Mouse (Mus musculus): ENCODE measurements around the gene Rnf212b. TPM values are rescaled to one million over a fixed set of nuclear protein-coding genes. Genes with fewer than 3 reads are reported as not detected.

Gene Rnf212b
- total RNA-seq, 2 experiments from 2014 or later, result not detected

- DNase-seq (ENCODE audit: low spot score in 2 of 2), result no peak
These were observed 56.9 kb downstream of the Rnf212b start, which contains the start of gene Homez for GRCm38 (mm10) chr14:54870861-54871260. Gene Homez, minus strand, starts transcription at chr14:54870961.

- DNase-seq (ENCODE audit: low spot score in 2 of 2), result no peak
These were observed 60.2 kb downstream of the Rnf212b start for GRCm38 (mm10) chr14:54874165-54874564.

GRCm38 (mm10) chr14:54875844-54876538, 62.0 kb downstream of the Rnf212b start:
- DNase-seq (ENCODE audit: low spot score in 2 of 2), result peak in 1 of 2 experiments; percentile 38

- peak; percentile 87 to 95 for DNase-seq (ENCODE audit: low spot score in 2 of 2)
These were observed 62.7 kb downstream of the Rnf212b start for GRCm38 (mm10) chr14:54876539-54877047.

- peak; percentile 51 to 74 for DNase-seq (ENCODE audit: low spot score in 2 of 2)
These were observed 63.2 kb downstream of the Rnf212b start, which contains the start of gene Ppp1r3e for GRCm38 (mm10) chr14:54877048-54877715. Gene Ppp1r3e, minus strand, starts transcription at chr14:54877550.

GRCm38 (mm10) chr14:54883154-54884021, 69.4 kb downstream of the Rnf212b start, which contains the start of the genes Bcl2l2 and Gm20521:
Gene Bcl2l2, plus strand, starts transcription at chr14:54883377.
Gene Gm20521, plus strand, starts transcription at chr14:54883441.
- DNase-seq (ENCODE audit: low spot score in 2 of 2), result peak; percentile 71 to 77

- DNase-seq (ENCODE audit: low spot score in 2 of 2), result no peak
These were observed 70.2 kb downstream of the Rnf212b start for GRCm38 (mm10) chr14:54884022-54884712.

- DNase-seq (ENCODE audit: low spot score in 2 of 2), result no peak
These were observed 71.4 kb downstream of the Rnf212b start for GRCm38 (mm10) chr14:54885309-54885708.

- no peak for DNase-seq (ENCODE audit: low spot score in 2 of 2)
These were observed 78.3 kb downstream of the Rnf212b start, which contains the start of gene Pabpn1 for GRCm38 (mm10) chr14:54892200-54892599. Gene Pabpn1, plus strand, starts transcription at chr14:54892500.

- DNase-seq (ENCODE audit: low spot score in 2 of 2), result peak; percentile 94 to 98
These were observed 79.8 kb downstream of the Rnf212b start for GRCm38 (mm10) chr14:54893651-54894181.

- peak; percentile 34 to 54 for DNase-seq (ENCODE audit: low spot score in 2 of 2)
These were observed 80.6 kb downstream of the Rnf212b start for GRCm38 (mm10) chr14:54894296-54895151.

GRCm38 (mm10) chr14:54897445-54897844, 83.5 kb downstream of the Rnf212b start:
- no peak for DNase-seq (ENCODE audit: low spot score in 2 of 2)

- peak; percentile 66 to 81 for DNase-seq (ENCODE audit: low spot score in 2 of 2)
These were observed 86.4 kb downstream of the Rnf212b start for GRCm38 (mm10) chr14:54900383-54900782.

- DNase-seq (ENCODE audit: low spot score in 2 of 2), result no peak
These were observed 89.7 kb downstream of the Rnf212b start for GRCm38 (mm10) chr14:54903641-54904040.

Other genes starting within 250 kb of the Rnf212b start
- gene Ajuba, start 236.6 kb upstream of the Rnf212b start, total RNA-seq (2021), result 1 to 10 TPM; 1.7 to 1.9 TPM
- gene 4931414P19Rik, start 208.1 kb upstream of the Rnf212b start, total RNA-seq (2021), result 1 to 10 TPM; 8.3 to 9.3 TPM
- gene Psmb5, start 196.1 kb upstream of the Rnf212b start, total RNA-seq (2021), result 100 to 1,000 TPM; 176 to 178 TPM
- gene Psmb11, start 192.7 kb upstream of the Rnf212b start, total RNA-seq (2021), result under 1 TPM in 1 of 2 experiments, not detected in 1; 0.16 TPM
- gene Gm17606, start 173.2 kb upstream of the Rnf212b start, total RNA-seq (2021), result not detected
- gene Cdh24, start 172.8 kb upstream of the Rnf212b start, total RNA-seq (2021), result 1 to 10 TPM; 8.4 to 9.2 TPM
- 10 to 100 TPM; 22.9 to 25.8 TPM for gene 1700123O20Rik, start 127.9 kb upstream of the Rnf212b start, total RNA-seq (2021)
- gene Acin1, start 127.2 kb upstream of the Rnf212b start, total RNA-seq (2021), result 100 to 1,000 TPM; 193 to 195 TPM
- not detected for gene Gm29776, start 115.3 kb upstream of the Rnf212b start, total RNA-seq (2021)
- not detected for gene Cebpe, start 102.0 kb upstream of the Rnf212b start, total RNA-seq (2021)
- 10 to 100 TPM; 48.7 to 52.5 TPM for gene Slc7a8, start 32.2 kb upstream of the Rnf212b start, total RNA-seq (2021)
- gene Homez, start 56.8 kb downstream of the Rnf212b start, total RNA-seq (2021), result 10 to 100 TPM; 20.6 to 21.9 TPM
- 10 to 100 TPM; 18.5 to 19.8 TPM for gene Ppp1r3e, start 63.4 kb downstream of the Rnf212b start, total RNA-seq (2021)
- 100 to 1,000 TPM; 140 to 142 TPM for gene Bcl2l2, start 69.2 kb downstream of the Rnf212b start, total RNA-seq (2021)
- not detected for gene Gm20521, start 69.3 kb downstream of the Rnf212b start, total RNA-seq (2021)
- 100 to 1,000 TPM; 229 to 230 TPM for gene Pabpn1, start 78.4 kb downstream of the Rnf212b start, total RNA-seq (2021)
- gene Slc22a17, start 99.0 kb downstream of the Rnf212b start, total RNA-seq (2021), result 100 to 1,000 TPM; 571 to 605 TPM
- gene Efs, start 112.0 kb downstream of the Rnf212b start, total RNA-seq (2021), result 1 to 10 TPM; 8.4 to 8.6 TPM
- gene Il25, start 118.6 kb downstream of the Rnf212b start, total RNA-seq (2021), result under 1 TPM in 1 of 2 experiments, not detected in 1; 0.33 TPM
- 10 to 100 TPM; 45.2 to 52.0 TPM for gene Cmtm5, start 122.1 kb downstream of the Rnf212b start, total RNA-seq (2021)
- gene Myh6, start 152.8 kb downstream of the Rnf212b start, total RNA-seq (2021), result 1 to 10 TPM; 3.8 to 5.0 TPM
- not detected for gene Gm17428, start 162.8 kb downstream of the Rnf212b start, total RNA-seq (2021)
- 10 to 100 TPM; 16.0 to 18.2 TPM for gene Myh7, start 180.5 kb downstream of the Rnf212b start, total RNA-seq (2021)
- gene Ngdn, start 201.3 kb downstream of the Rnf212b start, total RNA-seq (2021), result 10 to 100 TPM; 30.6 to 32.0 TPM

All from left cerebral cortex, adult 18-20 months (tissue).